Mouse (Mus musculus) heart, embryonic 14.5 days (tissue): Measurements from ENCODE around the gene 1700015F17Rik. TPM values are rescaled to one million over a fixed set of nuclear protein-coding genes. Genes with fewer than 3 reads are reported as not detected.

ENCODE experiments used
- ATAC-seq: fragments of 200-750 bp; cut with Nextera tagmentation; 2 replicates; pipeline ENCODE4 v1.8.0; 2017; ENCODE audit warnings: low read depth, moderate TSS enrichment; ENCODE audit not compliant: insufficient number of reproducible peaks, insufficient read depth, low FRiP score
- H3K27ac ChIP-seq, 2 experiments: fragments of 200-500 bp in 1 of 2; fragments of 300-500 bp in 1 of 2; sonication (generic) in 1 of 2; replicated peaks in 1 of 2; 2 replicates each; pipeline ENCODE4 v1.5.1; 2012 to 2014; ENCODE audit warnings: low read depth in 2 of 2, low read length in 2 of 2, control low read depth in 1 of 2, mild to moderate bottlenecking in 1 of 2, mixed read lengths in 1 of 2; ENCODE audit not compliant: control insufficient read depth in 1 of 2, insufficient read depth in 1 of 2
- H3K27me3 ChIP-seq: fragments of 300-500 bp; sonication (generic); 2 replicates; pipeline ENCODE4 v1.6.1; 2014; ENCODE audit warnings: mild to moderate bottlenecking, low read length, control low read depth; ENCODE audit not compliant: control insufficient read depth, insufficient read depth
- H3K36me3 ChIP-seq: fragments of 300-500 bp; sonication (generic); 2 replicates; pipeline ENCODE4 v1.6.1; 2014; ENCODE audit warnings: mild to moderate bottlenecking, control low read depth, low read length, mixed read lengths; ENCODE audit not compliant: control insufficient read depth, insufficient read depth
- H3K4me1 ChIP-seq, 2 experiments: fragments of 200-500 bp in 1 of 2; fragments of 300-500 bp in 1 of 2; sonication (generic) in 1 of 2; 2 replicates each; pipeline ENCODE4 v1.6.1; 2012 to 2014; ENCODE audit warnings: low read length in 2 of 2, control low read depth in 1 of 2, mixed read lengths in 1 of 2; ENCODE audit not compliant: control insufficient read depth in 2 of 2, insufficient read depth in 2 of 2
- H3K4me2 ChIP-seq: fragments of 300-500 bp; sonication (generic); 2 replicates; pipeline ENCODE4 v1.6.1; 2014; ENCODE audit warnings: mild to moderate bottlenecking, low read length
- H3K4me3 ChIP-seq, 2 experiments: fragments of 200-500 bp in 1 of 2; fragments of 300-500 bp in 1 of 2; sonication (generic) in 1 of 2; 2 replicates each; pipeline ENCODE4 v1.5.1; 2012 to 2014; ENCODE audit warnings: low read length in 2 of 2, mild to moderate bottlenecking in 2 of 2, control low read depth in 1 of 2, low read depth in 1 of 2, moderate library complexity in 1 of 2; ENCODE audit not compliant: control insufficient read depth in 1 of 2, insufficient read depth in 1 of 2
- H3K9ac ChIP-seq: fragments of 300-500 bp; sonication (generic); 2 replicates; pipeline ENCODE4 v1.6.1; 2014; ENCODE audit warnings: mild to moderate bottlenecking, low read length
- H3K9me3 ChIP-seq: fragments of 300-500 bp; sonication (generic); 2 replicates; pipeline ENCODE4 v1.6.1; 2016; ENCODE audit warnings: low read length, control low read depth; ENCODE audit not compliant: control insufficient read depth
- WGBS: fragments of 180-500 bp; shearing (Covaris S2); extraction: QIAGEN DNeasy Blood & Tissue Kit; methylation state at CpG from one replicate; pipeline ENCODE4 v1.1.7; 2014; 5-methylcytosine and 5-hydroxymethylcytosine counted together
- polyA plus RNA-seq: library from polyadenylated mRNA; unstranded; fragments of >200 nt; fragmentation: Nextera tagmentation; extraction: Ambion mirVana; gene quantifications from 2 replicates; pipeline ENCODE4 v1.2.1, GENCODE M21; 2014

1700015F17Rik gene
- polyA plus RNA-seq, 1 experiment from 2014 or later: not detected

DNA sequence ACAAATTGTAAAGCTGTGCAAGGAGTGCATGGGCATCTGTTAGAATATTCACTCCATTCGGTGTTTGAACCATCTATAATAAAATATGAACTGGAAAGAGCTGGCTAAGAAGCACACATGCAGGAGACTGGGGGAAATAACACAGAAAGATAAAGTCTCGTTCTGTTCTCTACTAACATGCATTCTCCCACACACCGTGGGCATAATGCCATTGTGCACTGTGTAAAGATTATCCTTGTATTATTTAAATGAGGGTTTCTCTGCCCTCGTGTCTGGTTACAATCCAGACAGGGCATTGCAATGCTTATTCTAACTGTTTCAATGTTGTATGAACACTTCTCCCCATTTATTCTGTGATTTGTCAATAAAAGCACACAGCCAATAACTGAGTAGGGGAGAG lies 77.0 kb downstream of the 1700015F17Rik start:
- Histone ChIP-seq H3K4me2 (no peak overlapping the region), H3K4me3 (no peak overlapping the region), H3K4me1 (no peaks in the 10 kb centered on the region), H3K9me3 (no peaks in the 10 kb centered on the region), H3K9ac (no peak overlapping the region), H3K27ac (no peak overlapping the region), H3K36me3 (no peaks in the 10 kb centered on the region), H3K27me3 (no peaks in the 10 kb centered on the region)
- no peak for ATAC-seq
- 52% methylated on average over 4 of the region's 4 CpGs for WGBS

DNA sequence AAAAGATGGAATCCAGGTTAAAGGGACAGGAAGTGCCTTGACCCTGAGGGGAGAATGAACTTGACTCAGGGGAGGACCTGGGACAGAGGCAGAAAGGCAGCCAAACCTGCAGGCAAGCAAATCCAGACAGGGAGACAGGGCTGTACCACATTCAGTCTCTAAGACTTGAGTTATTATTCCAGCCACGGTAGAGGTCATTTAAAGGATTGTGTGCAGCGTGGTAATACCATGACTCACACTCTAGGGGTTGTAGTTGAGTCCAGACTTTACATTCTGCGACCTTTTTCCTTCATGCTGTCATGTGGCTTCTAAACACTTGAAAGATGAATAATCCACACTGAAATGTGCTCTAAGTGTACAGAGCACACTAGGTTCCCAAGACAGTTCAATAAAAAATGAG lies 86.2 kb downstream of the 1700015F17Rik start:
- Histone ChIP-seq H3K36me3 (no peaks in the 10 kb centered on the region), H3K4me3 (no peak overlapping the region), H3K4me1 (peaks cover 0 to 2% of the 10 kb centered on the region in 2 experiments; a peak in 2 of 4 replicates), H3K9ac (no peak overlapping the region), H3K4me2 (no peak overlapping the region), H3K27ac (no peak overlapping the region), H3K9me3 (no peaks in the 10 kb centered on the region), H3K27me3 (no peaks in the 10 kb centered on the region)
- 35% methylated on average over 3 of the region's 3 CpGs for WGBS
- no peak for ATAC-seq

Other genes with a start within 250 kb of the 1700015F17Rik start
- gene Cdk14, start 58.8 kb downstream of the 1700015F17Rik start, polyA plus RNA-seq: 21.8 and 25.3 TPM in 2 replicates
- gene Cldn12, start 35.8 kb upstream of the 1700015F17Rik start, polyA plus RNA-seq: 13.9 and 14.1 TPM in 2 replicates
- 20.1 and 22.1 TPM in 2 replicates for gene Gtpbp10, start 80.4 kb upstream of the 1700015F17Rik start, polyA plus RNA-seq
- gene Gm8773, start 94.7 kb upstream of the 1700015F17Rik start, polyA plus RNA-seq: 0.67 and 0.68 TPM in 2 replicates
- 1.4 and 2.7 TPM in 2 replicates for gene Cfap69, start 185.1 kb upstream of the 1700015F17Rik start, polyA plus RNA-seq
- 3.5 and 3.6 TPM in 2 replicates for gene Steap2, start 215.4 kb upstream of the 1700015F17Rik start, polyA plus RNA-seq